Mouse (Mus musculus): ENCODE results near the gene Pik3c2g.

DNA sequence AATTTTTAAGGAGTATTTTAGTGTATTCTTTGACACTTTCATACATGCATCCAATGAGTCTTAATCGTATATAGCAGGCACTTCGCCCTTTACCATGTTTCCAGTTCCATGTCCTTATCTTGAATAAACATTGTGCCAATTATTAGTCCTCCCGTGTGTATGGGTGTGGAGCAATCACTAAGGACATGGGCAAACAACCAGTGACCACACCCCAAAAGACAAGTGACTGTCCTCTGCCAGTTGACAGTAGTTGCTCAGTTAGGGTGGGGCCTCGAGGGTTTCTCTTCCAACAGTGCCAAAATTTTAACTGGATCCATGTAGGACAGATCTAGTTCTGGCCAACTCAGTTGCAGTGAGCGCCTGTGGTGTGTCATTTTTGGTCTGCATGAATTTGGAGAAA is 341.7 kb downstream of the Pik3c2g start:
- TF ChIP-seq POLR2A (IDR thresholded peaks at IDR 0.05; ENCODE audit: borderline replicate concordance, low read depth, low read length) = no peak
- TF ChIP-seq CTCF (IDR thresholded peaks at IDR 0.05; ENCODE audit: low read depth, low read length) = no peak
